Mouse (Mus musculus): Measurements from ENCODE around the gene Ccm2l. TPM values are rescaled to one million over a fixed set of nuclear protein-coding genes. Genes with fewer than 3 reads are reported as not detected.

Gene Ccm2l
- polyA plus RNA-seq, 1 experiment from 2014 or later: 0.83 TPM

- Histone ChIP-seq H3K27me3 (ENCODE audit: poor library complexity, severe bottlenecking) (peaks cover 21% of the 10 kb centered on the region), H3K27ac (no peak overlapping the region), H3K9me3 (no peaks in the 10 kb centered on the region), H3K4me3 (no peak overlapping the region), H3K4me1 (no peaks in the 10 kb centered on the region), H3K36me3 (replicated peaks) (no peaks in the 10 kb centered on the region)
- DNase-seq (ENCODE audit: extremely low spot score, low spot score): no peak
- 83% methylated on average over 4 of the region's 4 CpGs for WGBS
Measured at GRCm38 (mm10) chr2:153115679-153116081, 49.9 kb downstream of the Ccm2l start.

- peaks cover 8% of the 10 kb centered on the region; the same call in 1 of the 2 replicates for H3K27me3 ChIP-seq (ENCODE audit: poor library complexity, severe bottlenecking)
- H3K36me3 ChIP-seq (replicated peaks): no peaks in the 10 kb centered on the region
- no peaks in the 10 kb centered on the region for H3K9me3 ChIP-seq
- no peaks in the 10 kb centered on the region for H3K4me1 ChIP-seq
- H3K4me3 ChIP-seq: no peak overlapping the region
- WGBS: 89% methylated on average over 7 of the region's 7 CpGs
- no peak for DNase-seq (ENCODE audit: extremely low spot score, low spot score)
- H3K27ac ChIP-seq: no peak overlapping the region
Measured at GRCm38 (mm10) chr2:153117051-153117486, 51.3 kb downstream of the Ccm2l start.

- no peak for DNase-seq (ENCODE audit: extremely low spot score, low spot score)
- Histone ChIP-seq H3K27me3 (ENCODE audit: poor library complexity, severe bottlenecking) (no peaks in the 10 kb centered on the region), H3K36me3 (replicated peaks) (no peaks in the 10 kb centered on the region), H3K27ac (no peak overlapping the region), H3K9me3 (no peaks in the 10 kb centered on the region), H3K4me1 (no peaks in the 10 kb centered on the region), H3K4me3 (no peak overlapping the region)
- 93% methylated on average over 6 of the region's 6 CpGs for WGBS
Measured at GRCm38 (mm10) chr2:153119488-153119887, 53.7 kb downstream of the Ccm2l start.

- 83% methylated on average over 8 of the region's 8 CpGs for WGBS
- Histone ChIP-seq H3K4me1 (no peaks in the 10 kb centered on the region), H3K36me3 (replicated peaks) (no peaks in the 10 kb centered on the region), H3K27me3 (ENCODE audit: poor library complexity, severe bottlenecking) (no peaks in the 10 kb centered on the region), H3K9me3 (no peaks in the 10 kb centered on the region), H3K27ac (no peak overlapping the region), H3K4me3 (no peak overlapping the region)
- no peak for DNase-seq (ENCODE audit: extremely low spot score, low spot score)
Measured at GRCm38 (mm10) chr2:153120126-153120525, 54.4 kb downstream of the Ccm2l start.

- DNase-seq (ENCODE audit: extremely low spot score, low spot score): no peak
- no peaks in the 10 kb centered on the region for H3K36me3 ChIP-seq (replicated peaks)
- no peaks in the 10 kb centered on the region for H3K27me3 ChIP-seq (ENCODE audit: poor library complexity, severe bottlenecking)
- 84% methylated on average over 8 of the region's 8 CpGs for WGBS
- no peak overlapping the region for H3K27ac ChIP-seq
- no peaks in the 10 kb centered on the region for H3K4me1 ChIP-seq
- no peaks in the 10 kb centered on the region for H3K9me3 ChIP-seq
- H3K4me3 ChIP-seq: no peak overlapping the region
Measured at GRCm38 (mm10) chr2:153121821-153122615, 56.3 kb downstream of the Ccm2l start.

- no peak overlapping the region for H3K4me3 ChIP-seq
- no peaks in the 10 kb centered on the region for H3K4me1 ChIP-seq
- 88% methylated on average over 7 of the region's 7 CpGs for WGBS
- no peaks in the 10 kb centered on the region for H3K27me3 ChIP-seq (ENCODE audit: poor library complexity, severe bottlenecking)
- no peak overlapping the region for H3K27ac ChIP-seq
- no peaks in the 10 kb centered on the region for H3K36me3 ChIP-seq (replicated peaks)
- no peaks in the 10 kb centered on the region for H3K9me3 ChIP-seq
- no peak for DNase-seq (ENCODE audit: extremely low spot score, low spot score)
Measured at GRCm38 (mm10) chr2:153122701-153123100, 56.9 kb downstream of the Ccm2l start.

GRCm38 (mm10) chr2:153125875-153126274 is 60.1 kb downstream of the Ccm2l start:
- no peaks in the 10 kb centered on the region for H3K9me3 ChIP-seq
- WGBS: 59% methylated on average over 5 of the region's 5 CpGs
- no peaks in the 10 kb centered on the region; the same call in 1 of the 2 replicates for H3K27me3 ChIP-seq (ENCODE audit: poor library complexity, severe bottlenecking)
- DNase-seq (ENCODE audit: extremely low spot score, low spot score): no peak
- H3K27ac ChIP-seq: no peak overlapping the region
- no peaks in the 10 kb centered on the region for H3K4me1 ChIP-seq
- no peak overlapping the region for H3K4me3 ChIP-seq
- H3K36me3 ChIP-seq (replicated peaks): no peaks in the 10 kb centered on the region

- Histone ChIP-seq H3K9me3 (no peaks in the 10 kb centered on the region), H3K4me3 (no peak overlapping the region), H3K27me3 (ENCODE audit: poor library complexity, severe bottlenecking) (no peaks in the 10 kb centered on the region; the same call in 1 of the 2 replicates), H3K4me1 (no peaks in the 10 kb centered on the region), H3K27ac (no peak overlapping the region), H3K36me3 (replicated peaks) (no peaks in the 10 kb centered on the region)
- 13% methylated on average over 6 of the region's 6 CpGs for WGBS
- DNase-seq (ENCODE audit: extremely low spot score, low spot score): no peak
Measured at GRCm38 (mm10) chr2:153131019-153131418, 65.3 kb downstream of the Ccm2l start.

Other genes with a start within 250 kb of the Ccm2l start
- gene Bcl2l1, start 234.2 kb upstream of the Ccm2l start, polyA plus RNA-seq (2016; fragmentation: Nextera tagmentation; extraction: Ambion mirVana): 98.5 and 104 TPM in 2 replicates
- gene Tpx2, start 218.0 kb upstream of the Ccm2l start, polyA plus RNA-seq (2016; fragmentation: Nextera tagmentation; extraction: Ambion mirVana): 162 and 163 TPM in 2 replicates
- 0.06 and 0.12 TPM in 2 replicates for gene Mylk2, start 154.6 kb upstream of the Ccm2l start, polyA plus RNA-seq (2016; fragmentation: Nextera tagmentation; extraction: Ambion mirVana)
- 0.34 and 0.60 TPM in 2 replicates for gene Foxs1, start 132.7 kb upstream of the Ccm2l start, polyA plus RNA-seq (2016; fragmentation: Nextera tagmentation; extraction: Ambion mirVana)
- 0.42 and 0.95 TPM in 2 replicates for gene Dusp15, start 114.3 kb upstream of the Ccm2l start, polyA plus RNA-seq (2016; fragmentation: Nextera tagmentation; extraction: Ambion mirVana)
- 1.3 and 1.6 TPM in 2 replicates for gene Ttll9, start 103.5 kb upstream of the Ccm2l start, polyA plus RNA-seq (2016; fragmentation: Nextera tagmentation; extraction: Ambion mirVana)
- 88.5 and 90.8 TPM in 2 replicates for gene Pdrg1, start 50.5 kb upstream of the Ccm2l start, polyA plus RNA-seq (2016; fragmentation: Nextera tagmentation; extraction: Ambion mirVana)
- gene Xkr7, start 34.1 kb upstream of the Ccm2l start, polyA plus RNA-seq (2016; fragmentation: Nextera tagmentation; extraction: Ambion mirVana): 0.14 and 0.20 TPM in 2 replicates
- 0.92 and 1.5 TPM in 2 replicates for gene Hck, start 42.5 kb downstream of the Ccm2l start, polyA plus RNA-seq (2016; fragmentation: Nextera tagmentation; extraction: Ambion mirVana)
- 65.3 and 66.0 TPM in 2 replicates for gene Tm9sf4, start 95.3 kb downstream of the Ccm2l start, polyA plus RNA-seq (2016; fragmentation: Nextera tagmentation; extraction: Ambion mirVana)
- 5.0 and 5.4 TPM in 2 replicates for gene Tspyl3, start 159.5 kb downstream of the Ccm2l start, polyA plus RNA-seq (2016; fragmentation: Nextera tagmentation; extraction: Ambion mirVana)
- 30.5 and 31.7 TPM in 2 replicates for gene Plagl2, start 175.5 kb downstream of the Ccm2l start, polyA plus RNA-seq (2016; fragmentation: Nextera tagmentation; extraction: Ambion mirVana)
- gene Pofut1, start 175.6 kb downstream of the Ccm2l start, polyA plus RNA-seq (2016; fragmentation: Nextera tagmentation; extraction: Ambion mirVana): 5.9 and 6.4 TPM in 2 replicates
- 6.2 and 6.9 TPM in 2 replicates for gene Kif3b, start 225.5 kb downstream of the Ccm2l start, polyA plus RNA-seq (2016; fragmentation: Nextera tagmentation; extraction: Ambion mirVana)